Mouse (Mus musculus): ENCODE measurements around the gene Eci1. TPM values are rescaled to one million over a fixed set of nuclear protein-coding genes. Genes with fewer than 3 reads are reported as not detected.

Gene Eci1
- total and polyA plus RNA-seq, 3 experiments, result 163 to 325 (median 303) TPM

Other genes with a start within 250 kb of the Eci1 start
- gene Tbc1d24, start 221.1 kb upstream of the Eci1 start, total RNA-seq (2021), result 10 to 100 TPM; 13.4 to 17.1 TPM
- 24.6 and 33.5 TPM in 2 replicates for gene Tbc1d24, start 221.1 kb upstream of the Eci1 start, polyA plus RNA-seq (2012; rRNA removed)
- 1 to 10 TPM; 1.4 to 2.4 TPM for gene Ntn3, start 217.1 kb upstream of the Eci1 start, total RNA-seq (2021)
- gene Ntn3, start 217.1 kb upstream of the Eci1 start, polyA plus RNA-seq (2012; rRNA removed), result 7.4 and 8.8 TPM in 2 replicates
- 1 to 10 TPM; 7.0 to 7.6 TPM for gene Tedc2, start 205.8 kb upstream of the Eci1 start, total RNA-seq (2021)
- 7.5 and 7.8 TPM in 2 replicates for gene Tedc2, start 205.8 kb upstream of the Eci1 start, polyA plus RNA-seq (2012; rRNA removed)
- gene Ccnf, start 175.2 kb upstream of the Eci1 start, total RNA-seq (2021), result 1 to 10 TPM; 1.8 to 4.0 TPM
- 1.9 and 2.0 TPM in 2 replicates for gene Ccnf, start 175.2 kb upstream of the Eci1 start, polyA plus RNA-seq (2012; rRNA removed)
- gene Abca17, start 75.6 kb upstream of the Eci1 start, total RNA-seq (2021), result under 1 TPM; 0.09 to 0.10 TPM
- not detected in 2 replicates for gene Abca17, start 75.6 kb upstream of the Eci1 start, polyA plus RNA-seq (2012; rRNA removed)
- gene Abca3, start 74.7 kb upstream of the Eci1 start, total RNA-seq (2021), result 10 to 100 TPM; 22.8 to 24.0 TPM
- 26.4 and 33.6 TPM in 2 replicates for gene Abca3, start 74.7 kb upstream of the Eci1 start, polyA plus RNA-seq (2012; rRNA removed)
- 10 to 100 TPM; 61.4 to 70.3 TPM for gene Rnps1, start 12.1 kb upstream of the Eci1 start, total RNA-seq (2021)
- 84.4 and 95.2 TPM in 2 replicates for gene Rnps1, start 12.1 kb upstream of the Eci1 start, polyA plus RNA-seq (2012; rRNA removed)
- gene Dnase1l2, start 16.5 kb downstream of the Eci1 start, total RNA-seq (2021), result 1 to 10 TPM; 2.1 to 3.7 TPM
- 1.8 and 4.1 TPM in 2 replicates for gene Dnase1l2, start 16.5 kb downstream of the Eci1 start, polyA plus RNA-seq (2012; rRNA removed)
- 10 to 100 TPM; 17.0 to 21.8 TPM for gene E4f1, start 43.7 kb downstream of the Eci1 start, total RNA-seq (2021)
- gene E4f1, start 43.7 kb downstream of the Eci1 start, polyA plus RNA-seq (2012; rRNA removed), result 57.5 and 59.5 TPM in 2 replicates
- gene Pgp, start 43.8 kb downstream of the Eci1 start, total RNA-seq (2021), result 100 to 1,000 TPM in 1 of 2 experiments, 10 to 100 TPM in 1; 65.0 to 104 TPM
- 254 TPM in 2 replicates for gene Pgp, start 43.8 kb downstream of the Eci1 start, polyA plus RNA-seq (2012; rRNA removed)
- gene Bricd5, start 47.2 kb downstream of the Eci1 start, total RNA-seq (2021), result under 1 TPM; 0.38 to 0.69 TPM
- 0.57 and 0.67 TPM in 2 replicates for gene Bricd5, start 47.2 kb downstream of the Eci1 start, polyA plus RNA-seq (2012; rRNA removed)
- gene Mlst8, start 52.4 kb downstream of the Eci1 start, total RNA-seq (2021), result 10 to 100 TPM; 25.6 to 26.0 TPM
- gene Mlst8, start 52.4 kb downstream of the Eci1 start, polyA plus RNA-seq (2012; rRNA removed), result 44.5 and 61.7 TPM in 2 replicates
- gene Caskin1, start 62.0 kb downstream of the Eci1 start, total RNA-seq (2021), result 10 to 100 TPM; 19.4 to 28.7 TPM
- 47.0 and 47.7 TPM in 2 replicates for gene Caskin1, start 62.0 kb downstream of the Eci1 start, polyA plus RNA-seq (2012; rRNA removed)
- gene Traf7, start 101.3 kb downstream of the Eci1 start, total RNA-seq (2021), result 100 to 1,000 TPM in 1 of 2 experiments, 10 to 100 TPM in 1; 91.4 to 105 TPM
- gene Traf7, start 101.3 kb downstream of the Eci1 start, polyA plus RNA-seq (2012; rRNA removed), result 152 and 167 TPM in 2 replicates
- gene Rab26, start 107.6 kb downstream of the Eci1 start, total RNA-seq (2021), result 1 to 10 TPM in 1 of 2 experiments, under 1 TPM in 1; 0.98 to 1.8 TPM
- 0.65 and 1.1 TPM in 2 replicates for gene Rab26, start 107.6 kb downstream of the Eci1 start, polyA plus RNA-seq (2012; rRNA removed)
- 10 to 100 TPM; 34.3 to 40.5 TPM for gene Pkd1, start 123.2 kb downstream of the Eci1 start, total RNA-seq (2021)
- gene Pkd1, start 123.2 kb downstream of the Eci1 start, polyA plus RNA-seq (2012; rRNA removed), result 73.2 and 73.3 TPM in 2 replicates
- gene Tsc2, start 206.0 kb downstream of the Eci1 start, total RNA-seq (2021), result 100 to 1,000 TPM in 1 of 2 experiments, 10 to 100 TPM in 1; 83.5 to 110 TPM
- gene Tsc2, start 206.0 kb downstream of the Eci1 start, polyA plus RNA-seq (2012; rRNA removed), result 160 and 180 TPM in 2 replicates
- gene Nthl1, start 206.0 kb downstream of the Eci1 start, total RNA-seq (2021), result 10 to 100 TPM in 1 of 2 experiments, 1 to 10 TPM in 1; 4.8 to 10.1 TPM
- 9.4 and 13.8 TPM in 2 replicates for gene Nthl1, start 206.0 kb downstream of the Eci1 start, polyA plus RNA-seq (2012; rRNA removed)
- gene Slc9a3r2, start 223.7 kb downstream of the Eci1 start, total RNA-seq (2021), result 10 to 100 TPM; 51.8 to 76.0 TPM
- 120 and 150 TPM in 2 replicates for gene Slc9a3r2, start 223.7 kb downstream of the Eci1 start, polyA plus RNA-seq (2012; rRNA removed)
- gene Npw, start 231.8 kb downstream of the Eci1 start, total RNA-seq (2021), result not detected
- 0.60 and 2.4 TPM in 2 replicates for gene Npw, start 231.8 kb downstream of the Eci1 start, polyA plus RNA-seq (2012; rRNA removed)
- gene Zfp598, start 243.0 kb downstream of the Eci1 start, total RNA-seq (2021), result 10 to 100 TPM; 40.8 to 51.3 TPM
- gene Zfp598, start 243.0 kb downstream of the Eci1 start, polyA plus RNA-seq (2012; rRNA removed), result 86.0 and 99.0 TPM in 2 replicates

Data from adrenal gland, adult 2 months (tissue).